Mouse (Mus musculus) gonadal fat pad, adult 2 months (tissue): ENCODE data around the gene Slc1a1. TPM values are rescaled to one million over a fixed set of nuclear protein-coding genes. Genes with fewer than 3 reads are reported as not detected.

ENCODE experiments used
- DNase-seq: peaks from one replicate; pipeline ENCODE4 v3.0.0-alpha.2; 2012; ENCODE audit warnings: low read depth
- polyA plus RNA-seq: library from polyadenylated mRNA; depleted of rRNA; stranded (reverse); fragments of >200 nt; gene quantifications from 2 replicates; pipeline ENCODE4 v1.2.3, GENCODE M21; 2012; rRNA removed

Slc1a1 gene
- polyA plus RNA-seq, 1 experiment = 123 TPM

DNA sequence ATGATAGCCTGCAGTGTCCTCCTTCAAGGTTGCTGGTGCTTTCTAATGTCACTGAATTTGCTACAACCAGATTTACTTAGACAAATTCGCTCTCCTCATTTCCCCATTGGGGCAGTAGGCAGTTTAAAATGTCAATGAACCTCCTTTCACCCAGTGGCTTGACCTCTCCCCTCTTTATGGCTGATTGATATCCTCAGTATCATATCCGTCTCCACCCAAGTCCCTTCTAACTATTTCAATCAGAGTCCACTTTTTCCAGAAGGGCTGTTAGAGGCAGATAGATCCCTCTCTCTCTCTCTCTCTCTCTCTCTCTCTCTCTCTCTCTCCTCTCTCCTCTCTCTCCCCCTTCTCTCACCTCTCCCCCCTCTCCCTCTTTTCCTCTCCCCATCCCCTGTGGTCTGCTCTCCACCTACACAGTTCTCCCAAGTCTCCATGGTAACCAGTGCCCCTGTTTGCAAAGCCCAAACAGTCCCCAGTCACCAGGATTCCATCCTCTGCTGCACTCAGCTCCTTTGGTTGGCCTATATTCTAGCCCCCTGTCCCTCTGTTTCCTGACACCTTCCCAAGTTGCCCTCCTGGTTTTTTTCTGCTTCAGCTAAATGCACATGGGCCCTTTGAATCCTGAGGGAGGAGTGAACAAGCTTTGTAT lies 80.9 kb downstream of the Slc1a1 start:
- DNase-seq = no peak

DNA sequence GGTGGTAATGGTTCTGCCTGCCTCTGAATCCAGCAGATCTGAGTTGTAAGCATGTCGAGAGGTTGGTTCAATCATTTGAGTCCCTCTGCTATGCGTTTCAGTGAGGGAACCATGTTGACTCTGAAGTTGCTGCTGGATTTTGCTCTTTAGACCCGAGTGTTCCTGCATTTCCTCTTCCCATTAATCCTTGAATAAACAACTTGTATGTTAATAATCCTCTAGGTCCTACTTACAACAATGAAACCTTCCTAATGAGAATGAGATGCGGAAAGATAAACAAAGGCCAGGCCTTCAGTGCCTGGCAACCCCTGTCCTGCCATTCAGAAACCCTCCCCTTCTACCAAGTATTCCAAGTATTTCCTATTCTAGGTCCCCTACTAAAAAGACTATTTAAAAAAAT lies 81.6 kb downstream of the Slc1a1 start:
- DNase-seq = no peak

DNA sequence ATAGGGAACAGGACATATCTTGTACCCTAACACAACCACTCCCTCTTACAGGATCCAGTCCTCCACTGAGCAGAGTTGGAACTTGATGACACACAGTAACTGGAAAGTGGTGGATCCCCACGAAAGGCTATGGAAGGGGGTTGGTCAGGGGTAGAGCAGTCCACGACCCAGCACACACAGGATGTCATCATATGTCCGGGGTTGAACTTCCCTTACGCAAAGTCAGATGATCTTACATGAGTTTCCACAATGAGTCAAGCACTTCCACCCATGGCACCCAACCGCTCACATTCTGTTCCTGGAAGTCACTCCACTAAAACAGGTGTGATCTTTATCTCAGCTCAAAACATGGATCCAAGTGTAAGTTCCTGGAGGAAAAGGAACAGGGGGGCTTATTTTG lies 83.0 kb downstream of the Slc1a1 start:
- DNase-seq = no peak

DNA sequence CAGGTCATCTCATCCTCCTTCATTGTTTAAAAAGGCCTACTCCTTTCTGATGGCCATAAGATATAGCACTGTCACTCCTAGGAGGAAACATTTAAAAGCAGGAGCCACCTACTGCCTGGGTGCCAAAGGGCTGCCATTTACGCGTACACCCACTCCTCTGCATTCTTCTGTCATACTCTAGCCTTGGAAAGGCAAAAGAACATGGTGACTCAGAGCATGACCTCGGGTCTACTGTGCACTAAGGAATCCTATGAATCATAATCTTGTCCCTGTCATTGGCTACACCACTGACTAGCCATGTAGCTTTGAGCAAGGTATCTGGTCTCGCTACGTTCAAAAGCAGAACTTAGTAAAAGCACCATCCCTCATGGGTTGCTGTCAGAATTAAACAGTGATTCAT lies 91.5 kb downstream of the Slc1a1 start:
- DNase-seq = no peak

DNA sequence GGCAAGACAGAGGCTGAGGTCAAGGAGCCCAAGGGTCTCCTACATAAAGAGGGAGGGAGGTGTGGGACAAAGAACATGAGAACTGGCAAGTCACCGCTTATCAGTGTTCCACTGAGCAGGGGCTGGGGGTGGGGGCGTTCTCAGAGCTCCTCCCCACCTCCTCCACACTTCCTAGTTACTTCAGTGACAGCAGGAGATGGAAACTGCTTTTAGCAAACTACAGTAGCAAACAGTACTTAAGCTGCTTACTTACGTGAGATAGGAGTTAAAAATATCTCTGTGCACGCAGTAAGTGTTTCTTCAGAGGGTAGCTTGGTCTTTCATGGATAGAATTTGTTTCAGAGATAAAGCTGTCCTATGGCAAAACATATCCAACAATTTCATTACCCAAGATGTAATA lies 92.5 kb downstream of the Slc1a1 start:
- DNase-seq = no peak

DNA sequence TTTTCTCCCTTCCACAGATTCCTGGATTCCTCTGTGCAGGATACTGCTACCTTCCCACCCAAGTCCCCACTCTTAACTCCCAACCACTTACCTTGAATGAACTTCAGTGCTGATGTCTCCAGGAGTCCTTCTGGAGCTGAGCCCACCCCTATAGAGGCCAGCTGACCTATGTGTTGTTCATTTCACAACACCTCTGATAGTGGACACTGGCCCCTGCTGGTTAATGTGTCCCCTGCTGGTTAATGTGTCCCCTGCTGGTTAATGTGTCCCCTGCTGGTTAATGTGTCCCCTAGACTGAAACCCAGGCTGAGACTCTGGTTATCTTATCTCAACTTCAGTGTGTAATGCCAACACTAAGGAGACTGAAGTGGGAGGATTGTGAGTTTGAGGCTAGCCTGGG lies 94.2 kb downstream of the Slc1a1 start:
- DNase-seq = no peak

DNA sequence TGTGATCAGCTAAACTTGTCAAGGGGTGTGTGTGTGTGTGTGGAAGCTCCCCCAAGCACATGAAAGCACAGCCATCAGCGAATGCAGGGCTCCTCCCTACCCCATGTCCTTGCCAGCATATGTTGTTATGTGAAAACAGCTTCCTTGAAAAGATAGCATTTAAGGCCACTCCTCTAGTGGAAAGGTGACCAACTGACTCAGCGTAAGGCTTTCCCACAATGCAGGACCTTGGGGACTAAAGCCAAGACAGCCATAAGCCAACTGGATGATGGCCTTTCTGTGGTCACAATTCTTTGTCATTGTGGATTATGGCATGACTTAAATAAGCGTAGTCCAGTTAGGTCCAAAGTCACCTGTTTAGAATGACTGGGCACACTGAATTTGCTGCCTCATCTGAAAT lies 100.0 kb downstream of the Slc1a1 start:
- no peak for DNase-seq

DNA sequence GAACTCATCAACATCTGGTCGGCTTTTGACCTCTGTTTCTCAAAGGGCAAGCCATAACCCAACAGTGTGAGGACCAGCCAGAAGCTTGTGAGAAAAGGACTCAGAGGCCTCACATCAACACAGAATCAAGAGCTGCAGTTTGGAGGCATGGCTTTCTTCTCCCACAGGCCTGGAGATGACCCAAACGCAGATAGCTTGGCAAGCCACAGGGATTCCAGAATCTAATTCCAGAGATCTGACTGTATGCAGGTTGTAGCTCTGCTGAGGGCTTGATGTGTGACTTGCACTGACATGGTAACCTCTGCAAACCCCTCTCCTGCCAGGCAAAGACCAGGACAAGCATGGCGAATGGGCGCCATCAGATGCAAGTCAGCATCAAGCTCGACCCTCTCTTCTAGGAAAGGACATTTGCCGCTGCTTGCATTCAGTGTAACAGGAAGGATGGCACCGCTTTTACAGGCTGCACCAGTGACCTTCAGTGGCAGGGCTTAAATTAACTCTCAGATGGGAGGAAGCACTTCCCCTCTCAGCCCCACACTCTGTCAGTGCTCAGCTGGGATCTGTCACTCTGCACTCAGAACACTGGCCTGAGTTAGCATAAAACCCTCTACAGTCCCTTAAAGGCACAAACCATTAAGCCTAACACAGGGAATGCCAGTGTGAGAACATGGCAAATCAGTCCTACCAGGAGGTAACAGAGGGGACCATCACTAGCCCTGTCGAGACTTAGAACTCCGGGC lies 105.5 kb downstream of the Slc1a1 start:
- DNase-seq = no peak

DNA sequence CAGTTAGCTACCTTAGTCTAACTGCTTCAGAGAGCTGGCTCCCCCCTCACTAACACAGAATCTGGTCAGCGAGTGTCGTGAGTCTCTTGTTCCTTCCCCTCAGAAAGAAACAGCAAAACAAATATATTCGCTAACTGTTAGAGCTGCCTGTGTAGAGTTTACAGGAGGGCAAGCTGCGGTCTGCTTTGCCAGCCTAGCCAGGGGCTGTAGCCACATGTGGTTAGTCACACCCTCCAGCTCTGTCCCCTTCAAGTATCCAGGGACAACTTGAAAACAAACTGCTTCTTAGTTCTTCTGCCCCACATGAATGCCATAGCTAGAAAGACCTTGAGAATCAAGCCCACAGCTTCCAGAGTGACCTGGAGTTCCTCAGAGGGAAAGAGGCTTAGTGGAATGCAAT lies 106.4 kb downstream of the Slc1a1 start:
- DNase-seq = no peak

DNA sequence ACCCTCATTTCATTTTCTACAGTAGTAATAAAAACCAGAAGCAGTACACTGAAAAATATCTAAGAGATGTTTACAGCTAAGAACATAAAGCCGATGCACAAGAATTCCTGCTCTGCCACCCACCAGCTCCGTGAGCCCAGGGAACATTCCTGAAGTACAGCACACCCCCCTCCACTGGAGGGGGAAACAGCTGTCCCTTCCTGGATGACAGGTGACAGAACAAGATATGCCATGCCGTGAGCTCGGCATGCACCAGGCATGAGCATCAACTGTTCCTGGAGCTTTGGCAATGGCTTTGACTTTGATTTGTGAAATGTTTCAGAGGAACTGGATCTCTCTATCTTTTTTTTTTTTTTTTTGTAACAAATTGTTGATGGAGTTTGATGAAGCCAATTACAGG lies 111.9 kb downstream of the Slc1a1 start:
- DNase-seq = no peak

DNA sequence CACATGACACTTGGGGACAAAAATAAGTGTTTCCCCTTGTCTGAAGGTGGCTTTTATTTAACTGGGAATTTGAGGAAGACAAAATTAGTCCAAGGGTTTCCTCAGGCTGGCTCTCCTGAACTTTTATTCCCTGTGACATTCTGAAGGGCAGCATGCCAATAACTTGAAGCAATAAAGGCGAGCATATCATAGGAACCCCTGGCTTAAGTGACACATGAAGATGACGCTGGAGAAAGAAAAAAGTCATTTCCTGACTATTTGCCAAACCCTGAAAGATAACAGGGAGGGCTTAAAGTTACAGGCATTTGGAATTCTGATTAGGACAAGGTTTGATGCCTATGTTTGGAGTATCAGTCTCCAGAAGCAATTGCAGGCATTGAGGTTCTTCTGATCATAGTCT lies 112.5 kb downstream of the Slc1a1 start:
- no peak for DNase-seq

DNA sequence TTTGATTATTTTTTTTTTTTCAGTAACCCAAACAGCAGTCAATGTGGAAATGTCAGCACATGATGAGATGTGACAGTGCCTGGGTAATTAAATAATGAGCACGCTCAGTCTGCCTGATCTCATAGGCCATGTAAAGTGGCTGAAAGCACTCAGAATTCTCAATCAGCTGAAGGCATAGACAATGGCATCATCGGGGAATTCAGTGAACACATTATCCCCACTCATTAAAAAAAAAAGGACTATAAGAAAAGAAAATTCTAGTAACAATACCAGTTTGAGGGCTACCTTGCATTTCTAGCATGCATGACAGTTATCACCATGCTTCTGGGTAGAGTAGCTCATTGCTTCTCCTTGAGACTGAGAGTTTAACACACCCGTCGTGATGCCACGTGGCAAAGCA lies 116.4 kb downstream of the Slc1a1 start:
- DNase-seq = no peak

DNA sequence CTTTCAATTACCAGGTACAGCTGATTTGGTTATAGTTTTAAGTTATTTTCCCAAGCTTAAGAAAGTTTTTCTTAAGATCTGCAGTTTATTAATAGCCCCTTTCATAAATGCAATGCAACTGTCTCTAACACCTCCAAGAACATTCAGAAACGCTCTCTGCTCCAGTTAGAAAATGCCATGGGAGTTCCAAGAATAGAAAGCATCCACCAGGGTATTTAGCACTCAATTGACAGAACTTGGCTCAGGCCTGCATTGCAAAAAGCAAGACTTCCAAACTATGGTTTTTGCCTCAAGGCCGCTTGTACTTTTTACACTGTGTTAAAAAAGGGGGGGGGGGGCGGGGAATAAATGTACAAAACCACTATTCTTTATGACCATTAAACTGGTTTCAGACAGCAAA lies 128.3 kb downstream of the Slc1a1 start:
- DNase-seq = no peak

DNA sequence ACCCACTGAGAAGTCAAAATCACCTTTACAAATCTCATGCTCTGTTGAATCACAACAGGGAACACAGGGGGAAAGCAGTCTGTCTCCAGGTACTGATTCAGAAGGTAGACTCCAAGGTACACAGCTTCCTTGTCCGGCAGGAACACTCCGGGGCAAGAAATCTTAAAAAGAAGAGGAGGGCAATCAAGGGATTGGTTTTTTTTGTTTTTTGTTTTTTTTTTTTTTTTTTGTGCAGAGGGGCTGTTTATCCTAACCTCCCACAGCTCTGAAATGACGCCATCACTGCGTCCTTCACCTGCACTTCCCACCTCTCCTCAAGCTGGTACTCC lies 128.6 kb downstream of the Slc1a1 start:
- DNase-seq = peak; percentile 67

Other genes with a start within 250 kb of the Slc1a1 start
- 8.6 and 8.8 TPM in 2 replicates for gene Glis3, start 155.0 kb upstream of the Slc1a1 start, polyA plus RNA-seq
- 30.3 and 49.1 TPM in 2 replicates for gene Plpp6, start 128.9 kb downstream of the Slc1a1 start, polyA plus RNA-seq
- gene 4430402I18Rik, start 132.8 kb downstream of the Slc1a1 start, polyA plus RNA-seq = 10.0 and 12.4 TPM in 2 replicates
- gene Cdc37l1, start 155.3 kb downstream of the Slc1a1 start, polyA plus RNA-seq = 27.7 and 28.2 TPM in 2 replicates
- 102 and 125 TPM in 2 replicates for gene Ak3, start 212.9 kb downstream of the Slc1a1 start, polyA plus RNA-seq